Mouse (Mus musculus) mouse trophoblast stem cell (cell line): ENCODE data around the gene E130114P18Rik.

Source experiments
- in situ Hi-C, 2 experiments: fragments of 300-500 bp; cut with MseI, MboI; formaldehyde crosslinking; loops; 2 replicates in 1 of 2; 3 replicates in 1 of 2; pipeline ENCODE4 v1.15.1; 2025

Gene E130114P18Rik

GRCm38 (mm10) chr4:97805255-97805654 is 27.4 kb upstream of the E130114P18Rik start:
- in situ Hi-C loops = no loop called here

- in situ Hi-C loops = no loop called here
These were observed 26.8 kb upstream of the E130114P18Rik start for GRCm38 (mm10) chr4:97804638-97805037.

DNA sequence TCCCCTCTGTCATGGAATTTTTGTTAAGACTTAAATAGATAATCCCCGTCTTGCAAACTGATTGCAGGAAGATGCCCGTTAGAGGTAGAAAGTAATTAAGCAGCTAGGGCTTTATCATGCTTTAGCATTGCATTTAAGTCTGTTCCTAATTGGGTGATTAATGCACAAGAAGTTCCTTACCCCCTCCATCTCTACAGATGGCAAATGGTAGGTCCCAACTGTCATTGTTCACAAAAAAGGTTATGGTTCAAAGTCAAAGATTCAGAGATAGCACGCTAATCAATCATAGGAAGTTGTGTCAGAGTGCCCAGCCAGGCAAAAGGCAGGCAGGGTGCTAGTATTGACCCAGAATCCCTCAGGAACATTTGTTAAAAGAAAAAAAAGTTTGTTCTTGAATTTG is 25.9 kb upstream of the E130114P18Rik start:
- in situ Hi-C loops = no loop called here

DNA sequence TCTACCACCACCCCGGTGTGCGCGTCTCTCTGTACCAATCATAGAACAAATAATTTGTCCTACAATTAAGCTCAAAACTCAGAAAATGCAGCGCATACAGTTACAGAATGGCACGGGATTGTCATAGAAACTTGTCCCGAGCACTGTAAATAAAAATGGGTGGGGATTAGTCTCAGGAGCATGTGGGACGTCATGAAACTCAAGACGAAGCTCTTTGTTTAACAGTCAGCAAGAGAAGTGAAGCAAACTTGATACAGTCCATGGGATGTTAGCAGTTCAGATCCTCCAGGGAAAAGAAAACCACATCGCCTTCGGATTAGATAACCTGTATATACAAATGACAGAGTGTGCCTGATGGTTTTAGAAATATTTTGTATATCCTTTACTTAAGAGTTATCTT is 18.6 kb upstream of the E130114P18Rik start:
- in situ Hi-C loops = no loop called here

GRCm38 (mm10) chr4:97795957-97796356 is 18.1 kb upstream of the E130114P18Rik start:
- in situ Hi-C loops = no loop called here

DNA sequence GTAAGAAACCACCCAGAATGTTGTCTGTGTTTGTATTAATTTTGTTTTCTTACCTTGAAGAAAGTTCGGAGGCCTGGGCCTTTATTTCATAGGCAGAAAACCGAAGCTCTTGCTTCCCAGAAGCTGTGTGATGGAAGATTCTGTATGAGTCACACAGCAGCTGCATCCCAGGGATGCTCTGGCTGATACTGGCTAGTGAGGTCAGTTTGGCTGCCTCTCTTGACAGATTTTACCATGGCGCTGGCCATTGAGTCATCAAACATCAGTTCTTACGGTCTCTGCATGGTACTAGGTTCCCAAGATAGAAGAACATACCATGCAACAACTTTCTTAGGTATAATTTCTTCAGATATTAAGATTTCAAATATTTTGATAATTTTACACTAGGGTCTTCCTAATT is 17.0 kb upstream of the E130114P18Rik start:
- in situ Hi-C loops = no loop called here

GRCm38 (mm10) chr4:97793931-97794330 is 16.1 kb upstream of the E130114P18Rik start:
- in situ Hi-C loops = no loop called here

DNA sequence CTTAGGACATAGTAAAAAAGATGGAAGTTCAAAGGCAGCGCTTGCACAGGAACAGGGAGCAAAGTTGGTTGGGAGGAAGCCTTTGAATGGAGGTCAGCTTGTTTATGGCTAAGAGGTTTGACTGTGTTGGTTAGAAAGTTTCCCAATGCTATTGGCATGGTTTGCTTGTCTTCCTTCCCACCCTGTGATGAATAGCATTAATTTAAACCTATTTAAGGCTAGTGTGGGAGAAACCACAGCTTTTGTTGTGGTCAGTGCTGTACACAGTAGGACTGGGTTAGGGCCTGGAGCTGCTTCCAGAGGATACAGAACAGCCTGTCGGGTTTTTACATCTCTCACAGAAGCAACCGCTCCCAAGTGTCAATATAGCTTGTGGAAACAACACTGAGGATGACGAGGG is 10.7 kb upstream of the E130114P18Rik start:
- in situ Hi-C loops = no loop called here

DNA sequence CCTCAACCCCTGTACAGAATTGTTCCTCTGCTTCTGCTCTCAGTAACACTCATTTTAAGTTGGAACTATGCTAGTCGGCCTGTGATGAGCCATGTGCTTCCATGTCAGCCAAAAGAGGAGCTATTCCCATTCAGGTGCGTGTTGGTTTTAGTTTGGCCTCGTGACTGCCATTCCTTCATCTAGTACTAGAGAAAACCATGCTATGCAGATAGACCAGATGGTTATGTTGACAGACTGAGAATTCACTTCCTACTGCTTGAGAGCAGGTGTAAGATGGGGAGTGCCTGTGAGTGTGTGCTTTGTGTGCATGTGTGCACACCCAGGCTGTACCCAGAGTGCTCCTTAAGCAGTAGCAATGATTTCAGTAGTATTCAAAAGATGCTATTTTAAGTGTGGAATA is 9.6 kb upstream of the E130114P18Rik start:
- in situ Hi-C loops = no loop called here

- in situ Hi-C loops = no loop called here
These were observed 8.7 kb upstream of the E130114P18Rik start for GRCm38 (mm10) chr4:97786571-97786970.

GRCm38 (mm10) chr4:97785547-97786271 is 7.8 kb upstream of the E130114P18Rik start:
- in situ Hi-C loops = no loop called here

DNA sequence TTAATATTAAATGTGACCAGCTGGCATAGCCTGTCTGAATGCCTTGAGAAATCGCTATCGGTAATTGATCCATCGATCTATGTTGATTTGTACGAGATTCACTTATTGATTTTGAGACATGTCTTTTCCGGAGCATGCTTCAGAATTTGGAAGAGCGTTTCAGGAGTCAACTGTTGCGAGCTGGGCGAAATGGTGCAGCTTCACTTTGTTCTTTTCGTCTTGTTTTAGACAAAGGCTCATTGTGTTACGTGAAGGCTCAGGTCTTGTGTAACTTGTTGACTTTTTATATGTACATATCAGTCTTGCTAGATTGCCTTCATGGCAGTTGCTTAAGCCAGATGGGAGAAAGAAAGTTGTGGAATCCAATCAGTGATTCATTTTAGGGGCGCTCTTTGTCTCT is 6.4 kb upstream of the E130114P18Rik start:
- in situ Hi-C loops = no loop called here

DNA sequence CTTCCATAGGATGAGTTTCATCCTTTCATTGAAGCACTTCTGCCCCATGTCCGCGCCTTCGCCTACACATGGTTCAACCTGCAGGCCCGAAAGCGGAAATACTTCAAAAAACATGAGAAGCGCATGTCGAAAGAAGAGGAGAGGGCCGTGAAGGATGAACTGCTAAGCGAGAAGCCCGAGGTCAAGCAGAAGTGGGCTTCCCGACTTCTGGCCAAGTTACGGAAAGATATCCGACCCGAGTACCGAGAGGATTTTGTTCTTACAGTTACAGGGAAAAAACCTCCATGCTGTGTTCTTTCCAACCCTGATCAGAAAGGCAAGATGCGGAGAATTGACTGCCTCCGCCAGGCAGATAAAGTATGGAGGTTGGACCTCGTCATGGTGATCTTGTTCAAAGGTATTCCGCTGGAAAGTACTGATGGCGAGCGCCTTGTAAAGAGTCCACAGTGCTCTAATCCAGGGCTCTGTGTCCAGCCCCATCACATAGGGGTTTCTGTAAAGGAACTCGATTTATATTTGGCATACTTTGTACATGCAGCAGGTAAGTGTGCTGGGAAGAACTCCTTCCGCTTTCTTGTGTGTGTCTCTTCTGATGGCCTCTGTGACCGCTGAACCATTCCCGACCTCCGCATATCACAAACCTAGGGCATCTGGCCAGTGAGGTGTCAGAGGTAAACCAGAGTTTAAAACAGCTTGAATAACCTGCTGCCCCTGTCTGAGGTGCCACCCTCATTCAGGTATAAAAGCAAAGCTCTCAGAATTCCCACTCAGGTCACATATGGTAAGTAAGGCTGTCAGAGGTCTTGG is 5.4 kb upstream of the E130114P18Rik start:
- in situ Hi-C loops = no loop called here

GRCm38 (mm10) chr4:97782497-97782896 is 4.6 kb upstream of the E130114P18Rik start:
- in situ Hi-C loops = no loop called here

GRCm38 (mm10) chr4:97782069-97782468 is 4.2 kb upstream of the E130114P18Rik start:
- in situ Hi-C loops = no loop called here

GRCm38 (mm10) chr4:97780666-97781435 is 3.0 kb upstream of the E130114P18Rik start:
- in situ Hi-C loops = no loop called here

- in situ Hi-C loops = no loop called here
These were observed 2.1 kb upstream of the E130114P18Rik start for GRCm38 (mm10) chr4:97780024-97780423.

DNA sequence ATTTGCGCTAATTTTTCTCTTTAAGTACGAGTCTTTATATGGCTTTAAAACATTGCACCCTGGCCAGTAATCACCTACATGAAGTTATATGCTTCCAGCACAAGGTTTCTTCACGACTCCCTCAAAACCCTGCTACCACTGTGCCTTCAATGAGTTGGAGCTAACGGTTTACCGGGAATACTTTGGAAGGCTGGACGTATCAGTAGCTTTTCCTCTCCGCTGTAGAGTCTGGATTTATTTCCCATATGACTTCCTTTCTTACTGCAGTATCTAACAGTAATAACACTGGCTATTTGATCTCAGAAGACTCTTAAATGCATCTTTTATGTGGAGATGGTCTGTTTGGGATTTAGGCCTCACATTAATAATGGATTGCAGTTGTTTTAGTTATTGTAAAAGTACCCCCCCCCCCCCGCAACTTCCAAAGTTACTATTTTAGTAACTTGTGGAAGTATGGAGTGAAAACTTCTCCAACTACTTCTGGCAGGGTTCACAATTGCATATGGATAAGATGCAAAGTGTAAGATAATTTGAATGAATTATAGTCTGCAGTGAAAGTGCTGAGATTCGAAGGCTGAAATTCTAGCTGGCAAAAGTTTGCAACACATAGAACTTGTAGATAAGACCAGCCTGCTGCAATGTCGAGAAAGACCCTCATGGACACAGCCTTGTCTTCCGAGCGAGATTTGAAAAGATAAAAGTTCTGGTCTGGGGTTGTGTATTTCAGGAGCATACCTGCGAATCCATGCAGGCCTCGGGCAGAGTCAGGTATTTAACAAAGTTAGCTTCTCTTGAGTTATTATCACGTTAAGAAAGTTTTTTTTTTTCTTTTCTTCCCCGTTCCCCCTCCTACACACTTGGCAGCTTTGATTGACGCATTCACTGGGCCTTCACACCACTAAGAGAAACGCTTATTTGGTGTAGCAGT is 1.4 kb upstream of the E130114P18Rik start:
- in situ Hi-C loops = no loop called here

DNA sequence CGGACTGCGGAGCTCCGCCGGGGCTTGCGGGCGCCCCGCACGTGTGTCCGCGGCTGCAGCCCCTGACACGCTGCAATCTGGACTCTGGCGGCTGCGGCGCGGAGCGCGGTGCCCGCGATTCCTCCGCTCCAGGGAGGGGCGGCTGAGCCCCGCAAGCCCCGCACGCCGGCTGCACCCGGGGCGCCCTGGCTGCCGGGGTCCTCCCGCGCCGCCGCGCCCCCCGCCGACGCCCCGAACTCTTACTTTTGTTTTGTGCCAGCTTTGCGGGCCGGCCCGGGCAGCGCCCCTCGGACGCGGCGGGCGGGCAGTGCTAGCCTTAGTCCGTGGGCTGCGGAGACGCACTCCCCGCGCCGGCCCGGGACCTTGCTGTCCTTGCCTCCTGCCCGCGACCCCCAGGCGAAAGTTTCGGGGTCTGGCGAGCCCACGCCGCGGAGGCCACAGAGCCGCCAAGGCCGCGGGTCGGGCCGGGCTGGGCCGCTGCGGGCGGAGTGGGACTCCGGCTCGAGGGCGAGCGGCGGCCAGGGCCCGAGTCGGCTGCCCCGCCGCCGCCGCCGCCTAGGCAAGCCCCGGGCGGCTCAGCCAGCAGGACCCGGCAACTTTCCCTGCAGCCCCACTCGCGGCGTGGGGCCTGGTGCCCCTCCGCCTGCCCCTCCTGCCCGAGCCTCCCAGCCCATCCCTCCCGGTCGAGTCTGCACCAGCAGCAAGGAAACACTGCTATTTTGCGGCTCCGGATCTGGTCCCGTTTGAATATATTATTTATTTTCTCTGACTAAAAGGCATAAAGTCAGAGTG is 529 bp upstream of the E130114P18Rik start:
- in situ Hi-C loops = no loop called here

DNA sequence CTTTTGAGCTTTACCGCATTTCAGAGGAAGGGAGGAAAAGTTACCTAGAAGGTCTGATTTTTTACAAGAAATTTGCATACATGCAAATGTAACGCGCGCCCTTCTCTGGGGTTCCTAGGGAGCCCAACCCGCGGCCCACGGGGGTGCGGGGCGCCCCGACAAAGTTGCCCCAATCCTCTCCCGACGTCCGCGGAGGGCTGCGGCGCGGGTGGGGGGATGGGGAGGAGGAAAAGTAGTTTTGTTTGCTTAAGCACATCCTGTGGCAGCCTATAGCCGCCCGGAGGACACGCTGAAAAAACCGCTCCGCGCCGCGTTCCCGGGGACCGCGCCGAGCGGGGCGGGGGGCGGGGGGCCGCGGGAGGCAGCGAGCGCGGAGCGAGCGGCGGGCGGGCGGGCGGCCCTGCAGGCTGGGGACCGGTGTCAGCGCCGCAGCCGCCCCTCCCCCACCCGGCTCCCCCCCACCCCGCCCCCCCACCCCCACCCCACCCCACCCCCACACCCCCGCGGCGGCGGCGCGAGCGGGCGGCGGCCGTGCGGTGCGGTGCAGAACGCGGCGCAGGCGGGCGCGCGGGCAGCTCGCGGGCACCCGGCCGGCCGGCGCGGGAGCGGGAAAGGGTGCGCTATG is 685 bp downstream of the E130114P18Rik start:
- in situ Hi-C loops = no loop called here
